Mouse (Mus musculus): ENCODE results near the gene Plekho2. TPM values are rescaled to one million over a fixed set of nuclear protein-coding genes. Genes with fewer than 3 reads are reported as not detected.

The Plekho2 gene
- total and polyA plus RNA-seq, 3 experiments, result 7.6 to 12.9 TPM; not detected in 1

DNA sequence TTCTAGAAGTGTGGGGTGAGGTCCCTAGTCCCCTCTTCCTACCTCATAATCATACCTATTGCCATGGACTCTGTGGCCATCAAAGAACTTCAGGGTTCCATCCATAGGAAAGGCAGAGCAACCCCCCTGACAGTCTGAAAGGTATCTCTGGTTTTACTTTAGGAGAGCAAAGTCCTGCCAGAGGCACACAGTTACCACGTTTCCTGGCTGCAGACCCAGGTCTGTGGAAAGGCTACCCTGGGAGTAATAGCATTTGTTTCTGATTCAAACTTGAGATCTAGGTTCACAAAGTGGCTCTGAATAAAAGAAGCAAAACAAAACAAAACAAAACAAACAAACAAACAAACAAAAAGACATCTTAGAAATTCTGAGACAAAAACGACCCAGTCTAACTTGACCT, 44.4 kb upstream of the Plekho2 start:
- no peak overlapping the region for H3K27ac ChIP-seq (ENCODE audit: control insufficient read depth, low read depth, low read length)
- peaks cover 0 to 5% of the 10 kb centered on the region in 2 experiments; a peak in 1 of 4 replicates for H3K27me3 ChIP-seq (ENCODE audit: control insufficient read depth in 1 of 2, insufficient read depth in 2 of 2, low read length in 2 of 2)
- no peak for TF ChIP-seq MAX (IDR thresholded peaks at IDR 0.05; ENCODE audit: low read length)
- TF ChIP-seq MXI1 (IDR thresholded peaks at IDR 0.05; ENCODE audit: low read depth, low read length), result no peak
- H3K79me2 ChIP-seq (ENCODE audit: control insufficient read depth, insufficient read depth, low read length, poor library complexity), result no peaks in the 10 kb centered on the region
- H3K9me3 ChIP-seq (replicated peaks; ENCODE audit: insufficient read depth, low read length), result no peaks in the 10 kb centered on the region
- no peaks in the 10 kb centered on the region for H3K36me3 ChIP-seq (ENCODE audit: control insufficient read depth in 1 of 2, insufficient read depth in 2 of 2, low read length in 2 of 2)
- DNase-seq (ENCODE audit: low read depth, low spot score), result no peak
- no peak overlapping the region for H3K9ac ChIP-seq (ENCODE audit: control insufficient read depth, low read depth, low read length, poor library complexity, severe bottlenecking)
- no peaks in the 10 kb centered on the region for H3K4me1 ChIP-seq (ENCODE audit: control insufficient read depth in 1 of 2, insufficient read depth in 2 of 2, low read length in 2 of 2)
- H3K4me3 ChIP-seq (ENCODE audit: control insufficient read depth in 1 of 2, insufficient read depth in 1 of 2, low read depth in 2 of 2, low read length in 2 of 2), result no peak overlapping the region

DNA sequence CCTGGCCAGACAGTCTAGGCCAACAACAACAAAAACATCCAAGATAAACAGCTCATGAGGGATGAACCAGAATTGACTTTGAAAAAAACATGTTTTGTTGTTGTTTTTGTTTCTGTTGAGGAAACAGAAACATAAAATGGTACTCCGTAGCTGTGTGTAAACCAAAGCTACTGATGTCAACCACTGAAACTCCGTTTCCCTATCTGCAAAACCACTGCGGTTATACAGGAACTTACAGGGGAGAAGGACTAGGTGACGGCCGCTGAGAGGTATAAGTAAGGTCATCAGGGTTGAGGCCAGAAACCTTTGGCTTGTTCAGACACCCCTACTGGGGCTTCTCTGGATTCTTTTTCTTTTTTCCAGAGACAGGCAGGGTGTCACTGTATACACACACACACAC, 43.0 kb upstream of the Plekho2 start:
- H3K27ac ChIP-seq (ENCODE audit: control insufficient read depth, low read depth, low read length), result no peak overlapping the region
- DNase-seq (ENCODE audit: low read depth, low spot score), result no peak
- H3K79me2 ChIP-seq (ENCODE audit: control insufficient read depth, insufficient read depth, low read length, poor library complexity), result no peaks in the 10 kb centered on the region
- no peak for TF ChIP-seq MAZ (IDR thresholded peaks at IDR 0.05; ENCODE audit: low read depth, low read length)
- no peak for TF ChIP-seq GATA1 (IDR thresholded peaks at IDR 0.05; ENCODE audit: low read depth, low read length)
- no peak for TF ChIP-seq KAT2A (conservative IDR thresholded peaks at IDR 0.05; ENCODE audit: low read depth, low read length)
- no peak for TF ChIP-seq MYC (IDR thresholded peaks at IDR 0.05; ENCODE audit: low read depth, low read length)
- TF ChIP-seq POLR2AphosphoS5 (IDR thresholded peaks at IDR 0.05; ENCODE audit: borderline replicate concordance, low read depth, low read length), result no peak
- no peak for TF ChIP-seq RCOR1 (IDR thresholded peaks at IDR 0.05; ENCODE audit: low read depth, low read length)
- TF ChIP-seq NELFE (IDR thresholded peaks at IDR 0.05; ENCODE audit: low read depth, low read length), result no peak
- TF ChIP-seq SMC3 (IDR thresholded peaks at IDR 0.05; ENCODE audit: low read depth, low read length), result no peak
- no peak for TF ChIP-seq TCF12 (IDR thresholded peaks at IDR 0.05; ENCODE audit: low read depth, low read length)
- no peak for TF ChIP-seq MAFK (IDR thresholded peaks at IDR 0.05; ENCODE audit: borderline replicate concordance, low read depth, low read length)
- TF ChIP-seq ZNF384 (IDR thresholded peaks at IDR 0.05; ENCODE audit: low read depth, low read length), result no peak
- TF ChIP-seq USF1 (IDR thresholded peaks at IDR 0.05; ENCODE audit: low read depth, low read length), result no peak
- TF ChIP-seq ZKSCAN1 (IDR thresholded peaks at IDR 0.05; ENCODE audit: low read depth, low read length), result no peak
- TF ChIP-seq HCFC1 (IDR thresholded peaks at IDR 0.05; ENCODE audit: low read depth, low read length), result no peak
- TF ChIP-seq POLR2AphosphoS2 (IDR thresholded peaks at IDR 0.05; ENCODE audit: low read length), result no peak
- no peak for TF ChIP-seq MAX (IDR thresholded peaks at IDR 0.05; ENCODE audit: low read length)
- H3K9ac ChIP-seq (ENCODE audit: control insufficient read depth, low read depth, low read length, poor library complexity, severe bottlenecking), result no peak overlapping the region
- H3K27me3 ChIP-seq (ENCODE audit: control insufficient read depth in 1 of 2, insufficient read depth in 2 of 2, low read length in 2 of 2), result 0 out of 4 replicates have a peak, but pooled peaks cover 0 to 5% of the 10 kb centered on the region in 2 experiments
- no peaks in the 10 kb centered on the region for H3K4me1 ChIP-seq (ENCODE audit: control insufficient read depth in 1 of 2, insufficient read depth in 2 of 2, low read length in 2 of 2)
- H3K9me3 ChIP-seq (replicated peaks; ENCODE audit: insufficient read depth, low read length), result no peaks in the 10 kb centered on the region
- H3K4me3 ChIP-seq (ENCODE audit: control insufficient read depth in 1 of 2, insufficient read depth in 1 of 2, low read depth in 2 of 2, low read length in 2 of 2), result no peak overlapping the region
- no peaks in the 10 kb centered on the region for H3K36me3 ChIP-seq (ENCODE audit: control insufficient read depth in 1 of 2, insufficient read depth in 2 of 2, low read length in 2 of 2)

All from MEL (cell line).